Mouse (Mus musculus) bone marrow macrophage, adult 2 months (primary cell): Measurements from ENCODE around the gene Svep1.

ENCODE experiments used
- CTCF ChIP-seq: IDR thresholded peaks from 2 replicates; pipeline ENCODE4 v1.5.1; 2012; ENCODE audit warnings: low read depth, mild to moderate bottlenecking, low read length, moderate library complexity
- POLR2A ChIP-seq: IDR thresholded peaks from 2 replicates; pipeline ENCODE4 v1.6.1; 2012; ENCODE audit warnings: mild to moderate bottlenecking, low read depth, low read length, borderline replicate concordance

- TF ChIP-seq CTCF (no peak), POLR2A (no peak)
Observed at GRCm38 (mm10) chr4:58062933-58063332, 143.7 kb downstream of the Svep1 start.
